Mouse (Mus musculus) thymus, adult 2 months (tissue): ENCODE data around the gene 1700092M07Rik.

ENCODE experiments used
- CTCF ChIP-seq: fragments of 200-500 bp; IDR thresholded peaks from 2 replicates; pipeline ENCODE4 v1.5.1; 2012; ENCODE audit warnings: mild to moderate bottlenecking, control low read depth, low read length, moderate library complexity, borderline replicate concordance; ENCODE audit not compliant: control insufficient read depth, poor library complexity, insufficient read depth; ENCODE audit errors: extremely low read depth
- POLR2A ChIP-seq: fragments of 200-500 bp; IDR thresholded peaks from 2 replicates; pipeline ENCODE4 v1.6.1; 2012; ENCODE audit warnings: mild to moderate bottlenecking, low read length, control low read depth, moderate library complexity; ENCODE audit not compliant: control insufficient read depth, poor library complexity, insufficient read depth; ENCODE audit errors: extremely low read depth

DNA sequence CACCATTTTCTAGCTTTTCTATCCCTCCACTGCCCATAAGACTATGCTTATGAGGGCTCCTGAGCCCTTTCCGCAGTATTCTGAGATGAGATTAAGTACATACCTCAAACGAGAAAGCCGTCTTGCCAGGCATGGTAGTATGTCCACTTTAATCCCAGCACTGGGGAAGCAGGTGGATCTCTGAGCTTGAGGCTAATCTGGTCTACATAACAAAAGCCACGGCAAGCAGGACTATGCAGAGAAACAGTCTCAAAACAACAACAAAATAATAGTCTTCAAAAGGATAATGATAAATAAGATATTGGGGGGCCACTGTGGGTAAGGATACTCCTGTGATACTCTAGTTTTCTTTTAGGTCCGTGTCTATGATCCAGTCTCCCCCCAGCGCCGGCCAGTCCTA lies 1.6 kb upstream of the 1700092M07Rik start:
- no peak for TF ChIP-seq CTCF
- TF ChIP-seq POLR2A = no peak
